ENCODE assay signal across 8 mouse cellular contexts in genomic region chr17:87106691-87107523, GRCm38 (mm10). TPM values are rescaled to one million over a fixed set of nuclear protein-coding genes. Genes with fewer than 3 reads are reported as not detected.
DNase-seq lines count a peak whose midpoint lies in the region; ATAC-seq and TF ChIP-seq lines count a peak whose summit lies in the region.

No protein-coding gene starts in this region.

- TF ChIP-seq CTCF in G1E (IDR thresholded peaks at IDR 0.05; ENCODE audit: low read depth, low read length) = no peak
- no peak for TF ChIP-seq CTCF in layer of hippocampus, adult 2 months (conservative IDR thresholded peaks at IDR 0.05)
- TF ChIP-seq CTCF in lung, embryonic 14.5 days (IDR thresholded peaks at IDR 0.05; ENCODE audit: low read depth) = no peak
- no peak for TF ChIP-seq CTCF in olfactory bulb, adult 2 months (IDR thresholded peaks at IDR 0.05; ENCODE audit: insufficient read depth, low read depth, low read length)
- TF ChIP-seq CTCF in thymus, adult 2 months (IDR thresholded peaks at IDR 0.05; ENCODE audit: borderline replicate concordance, control insufficient read depth, extremely low read depth, insufficient read depth, low read length, poor library complexity) = no peak

- peak; percentile 36; the same call in 1 of the 2 replicates for TF ChIP-seq POLR2A in olfactory bulb, adult 2 months (IDR thresholded peaks at IDR 0.05; ENCODE audit: insufficient read depth, low read depth, low read length)
- no peak; the same call in 1 of the 2 replicates for TF ChIP-seq POLR2A in thymus, adult 2 months (IDR thresholded peaks at IDR 0.05; ENCODE audit: control insufficient read depth, extremely low read depth, insufficient read depth, low read length, poor library complexity)

- DNase-seq in G1E (ENCODE audit: low spot score) = peak; percentile 99
- peak; percentile 98 for DNase-seq in cerebellum, adult 18-20 months
- peak; percentile 96 to 97 for DNase-seq in heart, postnatal 36 days
- peak; percentile 97 to 99 for DNase-seq in layer of hippocampus, adult 2 months (ENCODE audit: low spot score in 2 of 2)
- DNase-seq in lung, embryonic 14.5 days = peak; percentile 98
- peak; percentile 95 for DNase-seq in thymus, adult 2 months

- H3K4me2 ChIP-seq in forebrain, embryonic 16.5 days (ENCODE audit: low read length) = peak overlapping the region; percentile 88
- peak overlapping the region; percentile 80 for H3K4me2 ChIP-seq in lung, embryonic 14.5 days

- peaks cover 6% of the 10 kb centered on the region; the same call in 1 of the 2 replicates for H3K27me3 ChIP-seq in G1E (ENCODE audit: insufficient read depth, low read length)
- H3K27me3 ChIP-seq in forebrain, embryonic 16.5 days (replicated peaks; ENCODE audit: control insufficient read depth, insufficient read depth, low read length) = no peaks in the 10 kb centered on the region
- no peaks in the 10 kb centered on the region for H3K27me3 ChIP-seq in lung, embryonic 14.5 days (ENCODE audit: insufficient read depth, low read length)
- H3K27me3 ChIP-seq in thymus, adult 2 months (ENCODE audit: control insufficient read depth, insufficient read depth, low read length) = no peaks in the 10 kb centered on the region

- intact Hi-C loops in heart, postnatal 36 days (cut with DNase I) = loop anchor here (2.0 to 5.0 kb wide), 3 partner anchors 70 to 285 kb away; partner anchors contain the start of gene Rhoq

- H3K9me3 ChIP-seq in G1E (replicated peaks) = peaks cover 8% of the 10 kb centered on the region
- H3K9me3 ChIP-seq in forebrain, embryonic 16.5 days (ENCODE audit: control insufficient read depth, low read length) = no peaks in the 10 kb centered on the region
- no peaks in the 10 kb centered on the region for H3K9me3 ChIP-seq in lung, embryonic 14.5 days (ENCODE audit: low read depth, low read length)

- H3K4me1 ChIP-seq in G1E (ENCODE audit: insufficient read depth, low read depth, low read length) = peaks cover 33% of the 10 kb centered on the region
- peaks cover 14% of the 10 kb centered on the region for H3K4me1 ChIP-seq in forebrain, embryonic 16.5 days (replicated peaks; ENCODE audit: control insufficient read depth, insufficient read depth, low read length)
- peaks cover 9% of the 10 kb centered on the region for H3K4me1 ChIP-seq in lung, embryonic 14.5 days (ENCODE audit: insufficient read depth)
- H3K4me1 ChIP-seq in olfactory bulb, adult 2 months (ENCODE audit: control insufficient read depth, insufficient read depth, low read length) = peaks cover 22% of the 10 kb centered on the region
- H3K4me1 ChIP-seq in thymus, adult 2 months (replicated peaks; ENCODE audit: control insufficient read depth, insufficient read depth, low read length) = peaks cover 11% of the 10 kb centered on the region

- peak overlapping the region; percentile 89 for H3K4me3 ChIP-seq in G1E (ENCODE audit: low read depth, low read length)
- peak overlapping the region; percentile 75 for H3K4me3 ChIP-seq in forebrain, embryonic 16.5 days (replicated peaks; ENCODE audit: low read length)
- H3K4me3 ChIP-seq in layer of hippocampus, adult 2 months = peak overlapping the region; percentile 93
- H3K4me3 ChIP-seq in lung, embryonic 14.5 days (ENCODE audit: low read depth, low read length) = peak overlapping the region; percentile 74
- peak overlapping the region; percentile 79 for H3K4me3 ChIP-seq in olfactory bulb, adult 2 months (ENCODE audit: insufficient read depth, low read depth, low read length)
- peak overlapping the region; percentile 74 for H3K4me3 ChIP-seq in thymus, adult 2 months (ENCODE audit: control insufficient read depth, insufficient read depth, low read length)

- WGBS in forebrain, embryonic 16.5 days = under 1% methylated on average over 46 of the region's 51 CpGs
- under 1% methylated on average over 51 of the region's 51 CpGs for WGBS in lung, embryonic 14.5 days
- WGBS in olfactory bulb, adult 2 months = under 1% methylated on average over 51 of the region's 51 CpGs
- WGBS in thymus, adult 2 months = under 1% methylated on average over 49 of the region's 51 CpGs

- peak; percentile 97 for ATAC-seq in G1E (ENCODE audit: extremely low read depth, insufficient number of reproducible peaks, low FRiP score, poor library complexity, severe bottlenecking)
- peak; percentile 98 for ATAC-seq in forebrain, embryonic 16.5 days
- peak; percentile 100 for ATAC-seq in lung, embryonic 14.5 days (ENCODE audit: insufficient read depth)

- H3K36me3 ChIP-seq in G1E (replicated peaks) = no peaks in the 10 kb centered on the region
- no peaks in the 10 kb centered on the region for H3K36me3 ChIP-seq in forebrain, embryonic 16.5 days (ENCODE audit: control insufficient read depth, insufficient read depth)
- no peaks in the 10 kb centered on the region for H3K36me3 ChIP-seq in lung, embryonic 14.5 days (ENCODE audit: insufficient read depth)
- no peaks in the 10 kb centered on the region for H3K36me3 ChIP-seq in thymus, adult 2 months (ENCODE audit: control insufficient read depth, insufficient read depth, low read length)

- peak overlapping the region; percentile 85 for H3K27ac ChIP-seq in forebrain, embryonic 16.5 days (ENCODE audit: low read length)
- peak overlapping the region; percentile 99 for H3K27ac ChIP-seq in layer of hippocampus, adult 2 months
- peak overlapping the region; percentile 80 for H3K27ac ChIP-seq in lung, embryonic 14.5 days (ENCODE audit: low read depth)
- peak overlapping the region; percentile 74 for H3K27ac ChIP-seq in olfactory bulb, adult 2 months (ENCODE audit: insufficient read depth, low read depth, low read length)
- peak overlapping the region; percentile 41; the same call in 1 of the 2 replicates for H3K27ac ChIP-seq in thymus, adult 2 months (ENCODE audit: control insufficient read depth, insufficient read depth, low read length)

- H3K9ac ChIP-seq in forebrain, embryonic 16.5 days (replicated peaks; ENCODE audit: low read depth, low read length) = peak overlapping the region; percentile 93
- peak overlapping the region; percentile 82 for H3K9ac ChIP-seq in lung, embryonic 14.5 days

RNA-seq across cellular contexts. Expression of gene Socs5, which starts 0.6 kb away (rescaled TPM):
- total RNA-seq in G1E (2014; fragmentation: Nextera tagmentation) = 13.7 and 14.2 TPM in 2 replicates
- total RNA-seq in G1E (2017) = 7.0 and 7.9 TPM in 2 replicates
- polyA plus RNA-seq in G1E (2012) = 11.1 and 12.4 TPM in 2 replicates
- 11.7 and 12.6 TPM in 2 replicates for polyA plus RNA-seq in forebrain, embryonic 16.5 days (2015; fragmentation: Nextera tagmentation; extraction: Ambion mirVana)
- 10 to 100 TPM; 25.6 to 29.4 TPM for total RNA-seq in heart, postnatal 36 days (2021)
- 100 to 1,000 TPM; 106 to 111 TPM for total RNA-seq in layer of hippocampus, adult 2 months (2021)
- 17.6 and 18.5 TPM in 2 replicates for polyA plus RNA-seq in lung, embryonic 14.5 days (2014; fragmentation: Nextera tagmentation; extraction: Ambion mirVana)
- not detected in 2 replicates for polyA plus RNA-seq in olfactory bulb, adult 2 months (2012; ENCODE audit: insufficient read depth, insufficient read length, low replicate concordance, missing spikeins)
- polyA plus RNA-seq in thymus, adult 2 months (2012; rRNA removed) = 4.8 and 6.4 TPM in 2 replicates

Comparison
In these comparisons a context has a peak if more than half of its experiments do, and no peak if none do; other contexts are left out.
1. Peak in every context shown above with its lines: DNase-seq, ATAC-seq, H3K4me3 ChIP-seq and H3K27ac ChIP-seq.
2. H3K27ac ChIP-seq: peak in every context shown above with its lines; median percentile 99 in layer of hippocampus, adult 2 months; 85 in forebrain, embryonic 16.5 days; 80 in lung, embryonic 14.5 days; 74 in olfactory bulb, adult 2 months; 41 in thymus, adult 2 months.